Mouse (Mus musculus): ENCODE measurements around the gene Srebf2.

- TF ChIP-seq POLR2A (IDR thresholded peaks at IDR 0.05; ENCODE audit: control insufficient read depth, extremely low read depth, insufficient read depth, low read length, poor library complexity) (no peak), CTCF (IDR thresholded peaks at IDR 0.05; ENCODE audit: borderline replicate concordance, control insufficient read depth, extremely low read depth, insufficient read depth, low read length, poor library complexity) (no peak)
These were observed 62.5 kb downstream of the Srebf2 start for GRCm38 (mm10) chr15:82209295-82210050.
